Comparison of ENCODE assay signal across 24 mouse cellular contexts in genomic region chr1:72073245-72073644, GRCm38 (mm10).
"Had no signal": no experiment of that assay in that cellular context is flagged by ENCODE, and none has a peak within 500 bp of the region (broad histone marks: within the 10 kb centered on the region; RNA-seq: fewer than 3 reads in every experiment).

No protein-coding gene starts in this region.

- ATAC-seq: forebrain, embryonic 16.5 days; inflammation-experienced regulatory T-cells, adult 6 months; intestine, embryonic 15.5 days; intestine, postnatal 0 days had no signal

- H3K4me1 ChIP-seq: hindbrain, embryonic 10.5 days; intestine, embryonic 15.5 days; limb, embryonic 10.5 days; limb, embryonic 12.5 days; liver, embryonic 13.5 days had no signal

- H3K27me3 ChIP-seq: heart, embryonic 12.5 days; intestine, embryonic 15.5 days; limb, embryonic 12.5 days; liver, embryonic 13.5 days had no signal

- H3K36me3 ChIP-seq: heart, embryonic 10.5 days; heart, embryonic 12.5 days; hindbrain, embryonic 10.5 days; intestine, embryonic 15.5 days; limb, embryonic 10.5 days; limb, embryonic 12.5 days; liver, embryonic 13.5 days had no signal

- DNase-seq: gastrocnemius, postnatal 14 days; gastrocnemius, postnatal 36 days; heart, adult 18-20 months; heart, postnatal 10 days; heart, postnatal 4 days; kidney, adult 18-20 months; kidney, adult 8-10 months; kidney, postnatal 10 days; kidney, postnatal 25 days; kidney, postnatal 4 days; liver; liver, embryonic 13.5 days had no signal

- H3K4me2 ChIP-seq: heart, embryonic 12.5 days; intestine, embryonic 15.5 days; limb, embryonic 12.5 days; liver, embryonic 11.5 days; liver, embryonic 13.5 days had no signal

- H3K9me3 ChIP-seq: heart, embryonic 10.5 days; heart, embryonic 12.5 days; hindbrain, embryonic 10.5 days; intestine, embryonic 15.5 days; limb, embryonic 10.5 days; limb, embryonic 12.5 days; liver, embryonic 13.5 days had no signal

- H3K9ac ChIP-seq: heart, embryonic 12.5 days; intestine, embryonic 15.5 days; limb, embryonic 12.5 days; liver, embryonic 13.5 days had no signal

- H3K4me3 ChIP-seq: heart, embryonic 10.5 days; heart, embryonic 12.5 days; hindbrain, embryonic 10.5 days; intestine, embryonic 15.5 days; layer of hippocampus, adult 2 months; left cerebral cortex, adult 2 months; limb, embryonic 10.5 days; limb, embryonic 12.5 days; liver, embryonic 13.5 days had no signal

- H3K27ac ChIP-seq: heart, embryonic 10.5 days; hindbrain, embryonic 10.5 days; intestine, embryonic 15.5 days; layer of hippocampus, adult 2 months; left cerebral cortex, adult 2 months; limb, embryonic 10.5 days; limb, embryonic 12.5 days; liver, embryonic 13.5 days had no signal
